Mouse (Mus musculus): ENCODE measurements around the gene Cdv3.
"Not testable (repeated sequence)": the region's sequence is repeated elsewhere in the genome, so short reads cannot be mapped to it uniquely, and the experiment has no call there.

Gene Cdv3

GRCm38 (mm10) chr9:103372271-103373010, 6.8 kb upstream of the Cdv3 start:
- no peak for DNase-seq (ENCODE audit: low read depth, low spot score)

- DNase-seq (ENCODE audit: low read depth, low spot score), result no peak
Observed at GRCm38 (mm10) chr9:103369951-103370350, 4.3 kb upstream of the Cdv3 start.

- no peak for DNase-seq (ENCODE audit: low read depth, low spot score)
Observed at GRCm38 (mm10) chr9:103366356-103366755, 716 bp upstream of the Cdv3 start.

GRCm38 (mm10) chr9:103364601-103365289, 895 bp downstream of the Cdv3 start:
- DNase-seq (ENCODE audit: low read depth, low spot score), result no peak

GRCm38 (mm10) chr9:103363730-103364417, 1.8 kb downstream of the Cdv3 start:
- DNase-seq (ENCODE audit: low read depth, low spot score), result no peak

GRCm38 (mm10) chr9:103363088-103363487, 2.6 kb downstream of the Cdv3 start:
- DNase-seq (ENCODE audit: low read depth, low spot score), result no peak

GRCm38 (mm10) chr9:103360642-103361041, 5.0 kb downstream of the Cdv3 start:
- no peak for DNase-seq (ENCODE audit: low read depth, low spot score)

- no peak for DNase-seq (ENCODE audit: low read depth, low spot score)
Observed at GRCm38 (mm10) chr9:103358545-103358944, 7.1 kb downstream of the Cdv3 start.

- DNase-seq (ENCODE audit: low read depth, low spot score), result no peak
Observed at GRCm38 (mm10) chr9:103357893-103358292, 7.7 kb downstream of the Cdv3 start.

GRCm38 (mm10) chr9:103353500-103354260, 12.0 kb downstream of the Cdv3 start:
- not testable (repeated sequence) for DNase-seq (ENCODE audit: low read depth, low spot score)

GRCm38 (mm10) chr9:103348791-103349190, 16.8 kb downstream of the Cdv3 start:
- DNase-seq (ENCODE audit: low read depth, low spot score), result no peak

GRCm38 (mm10) chr9:103347996-103348490, 17.6 kb downstream of the Cdv3 start:
- no peak for DNase-seq (ENCODE audit: low read depth, low spot score)

GRCm38 (mm10) chr9:103347045-103347444, 18.6 kb downstream of the Cdv3 start:
- no peak for DNase-seq (ENCODE audit: low read depth, low spot score)

GRCm38 (mm10) chr9:103336912-103337311, 28.7 kb downstream of the Cdv3 start:
- no peak for DNase-seq (ENCODE audit: low read depth, low spot score)

GRCm38 (mm10) chr9:103332663-103333062, 33.0 kb downstream of the Cdv3 start:
- DNase-seq (ENCODE audit: low read depth, low spot score), result no peak

GRCm38 (mm10) chr9:103326449-103326848, 39.2 kb downstream of the Cdv3 start:
- no peak for DNase-seq (ENCODE audit: low read depth, low spot score)

GRCm38 (mm10) chr9:103324678-103325077, 41.0 kb downstream of the Cdv3 start:
- DNase-seq (ENCODE audit: low read depth, low spot score), result no peak

- DNase-seq (ENCODE audit: low read depth, low spot score), result no peak
Observed at GRCm38 (mm10) chr9:103309832-103310231, 55.8 kb downstream of the Cdv3 start.

GRCm38 (mm10) chr9:103305332-103306041, 60.2 kb downstream of the Cdv3 start:
- peak; percentile 18 for DNase-seq (ENCODE audit: low read depth, low spot score)

- peak; percentile 91 for DNase-seq (ENCODE audit: low read depth, low spot score)
Observed at GRCm38 (mm10) chr9:103304927-103305326, 60.7 kb downstream of the Cdv3 start, which contains the start of the genes 1300017J02Rik and Topbp1. TSS of gene 1300017J02Rik (minus strand) at chr9:103305082. TSS of gene Topbp1 (plus strand) at chr9:103305215.

Measured in WW6 (cell line).